Mouse (Mus musculus) ES-E14 (cell line): Measurements from ENCODE around the gene Cd300lf. TPM values are rescaled to one million over a fixed set of nuclear protein-coding genes. Genes with fewer than 3 reads are reported as not detected.

Experiments used
- DNase-seq: peaks from one replicate; pipeline ENCODE4 v3.0.0-alpha.2; 2013; ENCODE audit warnings: low read depth, low spot score
- H3K27ac ChIP-seq: 2 replicates; pipeline ENCODE4 v1.5.1; 2012; ENCODE audit warnings: low read depth, mild to moderate bottlenecking, low read length, moderate library complexity, mixed read lengths; ENCODE audit not compliant: poor library complexity, insufficient read depth, severe bottlenecking
- H3K36me3 ChIP-seq: 2 replicates; pipeline ENCODE4 v1.6.1; 2012; ENCODE audit warnings: mild to moderate bottlenecking, low read length, moderate library complexity, mixed read lengths; ENCODE audit not compliant: control insufficient read depth, poor library complexity, insufficient read depth, severe bottlenecking
- H3K4me1 ChIP-seq, 2 experiments: fragments of 150-350 bp in 1 of 2; sonication (generic) in 1 of 2; 2 replicates each; pipeline ENCODE4 v1.6.1; 2012; ENCODE audit warnings: low read length in 2 of 2, mild to moderate bottlenecking in 1 of 2, mixed read lengths in 1 of 2; ENCODE audit not compliant: control insufficient read depth in 2 of 2, insufficient read depth in 2 of 2, poor library complexity in 1 of 2
- H3K4me3 ChIP-seq, 2 experiments: fragments of 150-350 bp in 1 of 2; sonication (generic) in 1 of 2; 2 replicates each; pipeline ENCODE4 v1.5.1; 2012; ENCODE audit warnings: low read length in 2 of 2, low read depth in 1 of 2, mild to moderate bottlenecking in 1 of 2, mixed read lengths in 1 of 2; ENCODE audit not compliant: insufficient read depth in 1 of 2, poor library complexity in 1 of 2, severe bottlenecking in 1 of 2
- H3K9ac ChIP-seq: 2 replicates; pipeline ENCODE4 v1.6.1; 2012; ENCODE audit warnings: low read depth, mild to moderate bottlenecking, low read length, mixed read lengths; ENCODE audit not compliant: poor library complexity, insufficient read depth, severe bottlenecking
- H3K9me3 ChIP-seq: fragments of 150-350 bp; sonication (generic); 2 replicates; pipeline ENCODE4 v1.6.1; 2012; ENCODE audit warnings: low read depth, mild to moderate bottlenecking, low read length; ENCODE audit not compliant: control insufficient read depth, insufficient read depth
- CHD2 ChIP-seq: IDR thresholded peaks from 2 replicates; pipeline ENCODE4 v1.6.1; 2014; ENCODE audit warnings: mild to moderate bottlenecking, low read depth, low read length, inconsistent platforms
- HCFC1 ChIP-seq: IDR thresholded peaks from 2 replicates; pipeline ENCODE4 v1.6.1; 2012; ENCODE audit warnings: low read length, inconsistent platforms, borderline replicate concordance; ENCODE audit not compliant: insufficient read depth
- MAFK ChIP-seq: IDR thresholded peaks from 2 replicates; pipeline ENCODE4 v1.6.1; 2014; ENCODE audit warnings: mild to moderate bottlenecking, low read depth, low read length, inconsistent platforms; ENCODE audit not compliant: insufficient read depth
- ZC3H11A ChIP-seq: IDR thresholded peaks from 2 replicates; pipeline ENCODE4 v1.6.1; 2012; ENCODE audit warnings: low read depth, mild to moderate bottlenecking, inconsistent platforms, low read length, borderline replicate concordance
- ZNF384 ChIP-seq: IDR thresholded peaks from 2 replicates; pipeline ENCODE4 v1.6.1; 2012; ENCODE audit warnings: low read depth, low read length, inconsistent platforms
- in situ Hi-C, 2 experiments: fragments of 600-800 bp; cut with MboI; formaldehyde crosslinking; loops; one replicate each; pipeline ENCODE4 v1.15.1; 2025; ENCODE audit warnings: low sequenced_read_pairs in 2 of 2, inconsistent platforms in 1 of 2; ENCODE audit not compliant: unreplicated experiment in 2 of 2
- total RNA-seq: library from RNA; depleted of rRNA; stranded (reverse); fragments of 300-350 nt; gene quantifications from 2 replicates; pipeline ENCODE4 v1.2.3, GENCODE M21; 2012

Cd300lf gene
- total RNA-seq, 1 experiment: 0.40 TPM

DNA sequence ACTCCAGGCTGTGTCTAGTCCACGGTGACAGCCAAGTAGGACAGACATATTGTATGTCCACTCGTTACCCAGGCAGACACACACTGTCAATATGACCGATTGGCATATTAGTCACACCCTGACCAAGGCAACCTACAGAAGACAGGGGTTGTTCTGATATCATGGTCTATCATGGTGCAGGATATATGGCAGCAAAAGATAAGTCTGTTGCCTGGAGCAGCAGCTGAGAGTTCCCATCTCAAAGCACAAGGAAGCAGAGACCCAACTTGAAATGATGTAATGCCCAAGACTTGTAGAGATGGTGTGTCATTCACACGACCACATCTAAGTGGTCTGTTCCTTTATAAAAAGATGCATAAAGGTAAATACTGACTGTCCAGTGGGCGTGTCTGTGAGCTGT, 55.1 kb downstream of the Cd300lf start:
- in situ Hi-C loops: no loop called here
- TF ChIP-seq MAFK: no peak
- no peak overlapping the region; the same call in 1 of the 2 replicates for H3K27ac ChIP-seq

DNA sequence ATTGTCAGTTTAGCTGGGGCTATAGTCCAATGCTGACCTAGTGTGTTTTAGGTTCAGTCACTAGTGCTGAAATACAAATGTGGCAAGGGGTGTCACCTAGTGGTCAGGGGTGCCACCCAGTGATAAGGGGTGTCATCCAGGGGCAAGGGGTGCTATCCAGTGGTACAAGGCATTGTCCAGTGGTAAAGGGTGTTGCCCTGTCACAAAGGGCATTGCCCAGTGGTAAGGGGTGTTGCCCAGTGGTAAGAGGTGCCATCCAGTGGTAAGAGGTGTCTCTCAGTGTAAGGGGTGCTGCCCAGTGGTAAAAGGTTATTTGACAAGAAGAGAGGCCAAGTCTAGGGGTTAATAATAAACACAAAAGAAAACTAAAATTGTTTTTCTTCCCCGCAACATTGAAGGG, 56.4 kb downstream of the Cd300lf start:
- TF ChIP-seq HCFC1 (no peak), MAFK (no peak), ZNF384 (no peak)
- H3K9me3 ChIP-seq: no peaks in the 10 kb centered on the region
- in situ Hi-C loops: no loop called here

More for the DNA sequence above, 55.1 kb downstream of the Cd300lf start:
- Histone ChIP-seq H3K4me3 (no peak overlapping the region), H3K4me1 (no peaks in the 10 kb centered on the region), H3K9ac (no peak overlapping the region), H3K36me3 (no peaks in the 10 kb centered on the region), H3K9me3 (no peaks in the 10 kb centered on the region)
- DNase-seq: no peak

DNA sequence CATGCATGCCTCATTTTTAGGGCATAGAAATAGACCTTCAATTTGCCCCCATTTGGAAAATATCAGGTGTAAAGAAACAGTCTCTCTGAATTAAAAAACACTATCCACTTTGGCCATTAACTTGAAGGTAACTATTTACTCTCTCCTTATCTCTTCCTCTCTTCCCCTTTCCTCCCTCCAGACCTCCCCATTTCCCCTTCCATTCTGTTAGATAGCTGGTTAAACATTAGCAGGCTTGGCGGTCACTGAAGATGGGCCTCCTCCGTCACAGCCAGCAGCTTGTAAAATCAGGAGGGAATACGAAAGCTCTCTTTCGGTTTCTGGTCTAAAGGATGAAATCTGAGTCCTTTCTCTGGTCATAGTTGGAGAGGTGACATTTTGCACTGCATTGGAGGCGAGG, 57.9 kb downstream of the Cd300lf start:
- no peak for TF ChIP-seq ZC3H11A
- TF ChIP-seq HCFC1: no peak
- no peak for TF ChIP-seq CHD2
- TF ChIP-seq ZNF384: no peak
- no peak for TF ChIP-seq MAFK
- Histone ChIP-seq H3K9ac (no peak overlapping the region), H3K9me3 (no peaks in the 10 kb centered on the region), H3K27ac (no peak overlapping the region), H3K36me3 (no peaks in the 10 kb centered on the region), H3K4me1 (peaks cover 1 to 19% of the 10 kb centered on the region in 2 experiments; a peak in 2 of 4 replicates), H3K4me3 (no peak overlapping the region)
- in situ Hi-C loops: no loop called here
- DNase-seq: no peak

More for the DNA sequence above, 56.4 kb downstream of the Cd300lf start:
- no peak for DNase-seq
- Histone ChIP-seq H3K27ac (no peak overlapping the region), H3K4me1 (peaks cover 0 to 8% of the 10 kb centered on the region in 2 experiments; a peak in 1 of 4 replicates), H3K9ac (no peak overlapping the region), H3K4me3 (no peak overlapping the region), H3K36me3 (no peaks in the 10 kb centered on the region)

DNA sequence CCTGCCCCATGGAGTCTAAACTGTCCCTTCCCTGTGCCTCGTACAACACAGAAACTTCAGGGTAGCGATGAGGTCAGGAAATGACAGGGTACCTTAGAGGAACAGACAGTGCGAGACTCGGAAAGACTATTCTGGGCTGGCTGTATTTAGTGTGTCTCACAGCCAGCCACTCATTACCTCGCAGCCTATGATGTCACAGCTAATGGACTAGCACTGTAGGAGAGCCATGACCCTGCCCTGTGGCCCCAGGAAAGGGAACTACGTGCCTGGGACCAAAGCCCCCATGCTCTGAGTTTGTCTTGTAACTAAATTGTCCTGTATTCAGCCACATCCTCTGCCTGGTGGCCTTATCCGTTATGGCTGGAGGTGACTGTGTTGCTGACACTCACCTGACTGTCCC, 58.4 kb downstream of the Cd300lf start:
- peaks cover 1 to 24% of the 10 kb centered on the region in 2 experiments; a peak in 2 of 4 replicates for H3K4me1 ChIP-seq
- H3K9me3 ChIP-seq: no peaks in the 10 kb centered on the region
- H3K9ac ChIP-seq: no peak overlapping the region
- in situ Hi-C loops: no loop called here
- no peaks in the 10 kb centered on the region for H3K36me3 ChIP-seq
- H3K4me3 ChIP-seq: no peak overlapping the region
- TF ChIP-seq ZC3H11A (no peak), MAFK (no peak), HCFC1 (no peak), ZNF384 (no peak), CHD2 (no peak)
- H3K27ac ChIP-seq: no peak overlapping the region
- DNase-seq: no peak

DNA sequence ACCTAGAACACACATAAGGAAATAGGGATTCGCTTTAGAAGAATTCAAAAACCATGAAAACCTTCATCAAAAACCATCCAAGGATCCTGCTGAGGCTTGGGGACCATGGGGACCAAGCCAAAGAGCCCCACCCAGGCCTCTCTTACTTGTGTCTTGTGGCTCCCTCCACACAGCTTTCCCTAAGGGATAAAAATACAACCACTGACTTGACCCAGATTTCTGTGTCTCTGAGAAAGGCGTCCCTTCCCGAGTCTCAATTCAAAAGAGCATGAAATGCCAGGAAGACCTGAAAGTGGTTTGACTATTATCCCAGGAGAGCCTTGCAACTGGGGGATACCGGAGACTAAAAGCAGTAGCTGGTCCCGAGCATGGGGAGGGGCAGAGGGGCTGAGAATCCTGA, 60.8 kb downstream of the Cd300lf start:
- Histone ChIP-seq H3K9me3 (no peaks in the 10 kb centered on the region), H3K9ac (no peak overlapping the region), H3K4me3 (no peak overlapping the region), H3K4me1 (peaks cover 1 to 27% of the 10 kb centered on the region in 2 experiments; a peak in 2 of 4 replicates), H3K27ac (no peak overlapping the region), H3K36me3 (no peaks in the 10 kb centered on the region)
- in situ Hi-C loops: no loop called here
- TF ChIP-seq ZC3H11A: no peak
- no peak for TF ChIP-seq CHD2
- DNase-seq: no peak
